Mouse (Mus musculus): ENCODE data around the gene Egfl8.

The Egfl8 gene

DNA sequence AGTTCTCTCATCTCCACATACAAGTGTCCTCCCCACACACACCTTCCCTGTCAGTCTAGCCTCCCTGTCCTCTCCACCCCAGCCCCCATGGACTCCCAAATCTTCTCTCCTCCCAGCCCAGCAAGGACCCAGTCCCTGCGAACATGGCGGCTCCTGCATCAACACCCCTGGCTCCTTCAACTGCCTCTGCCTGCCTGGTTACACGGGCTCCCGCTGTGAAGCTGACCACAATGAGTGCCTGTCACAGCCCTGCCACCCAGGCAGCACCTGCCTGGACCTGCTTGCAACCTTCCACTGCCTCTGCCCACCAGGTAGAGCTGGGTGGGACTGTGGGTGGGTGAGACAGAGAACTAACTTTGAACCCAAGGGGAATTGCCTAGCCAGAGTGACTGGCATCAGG lies 45.9 kb downstream of the Egfl8 start:
- DNase-seq: no peak

DNA sequence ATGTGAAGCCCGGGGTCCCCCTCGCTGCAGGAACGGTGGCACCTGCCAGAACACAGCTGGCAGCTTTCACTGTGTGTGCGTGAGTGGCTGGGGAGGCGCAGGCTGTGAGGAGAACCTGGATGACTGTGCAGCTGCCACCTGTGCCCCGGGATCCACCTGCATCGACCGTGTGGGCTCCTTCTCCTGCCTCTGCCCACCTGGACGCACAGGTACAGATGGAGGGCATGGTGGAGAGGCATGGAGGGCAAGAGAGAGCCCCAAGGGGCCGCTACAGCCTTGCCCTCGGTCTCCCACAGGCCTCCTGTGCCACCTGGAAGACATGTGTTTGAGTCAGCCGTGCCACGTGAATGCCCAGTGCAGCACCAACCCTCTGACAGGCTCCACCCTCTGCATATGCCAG lies 47.4 kb downstream of the Egfl8 start:
- no peak for DNase-seq

DNA sequence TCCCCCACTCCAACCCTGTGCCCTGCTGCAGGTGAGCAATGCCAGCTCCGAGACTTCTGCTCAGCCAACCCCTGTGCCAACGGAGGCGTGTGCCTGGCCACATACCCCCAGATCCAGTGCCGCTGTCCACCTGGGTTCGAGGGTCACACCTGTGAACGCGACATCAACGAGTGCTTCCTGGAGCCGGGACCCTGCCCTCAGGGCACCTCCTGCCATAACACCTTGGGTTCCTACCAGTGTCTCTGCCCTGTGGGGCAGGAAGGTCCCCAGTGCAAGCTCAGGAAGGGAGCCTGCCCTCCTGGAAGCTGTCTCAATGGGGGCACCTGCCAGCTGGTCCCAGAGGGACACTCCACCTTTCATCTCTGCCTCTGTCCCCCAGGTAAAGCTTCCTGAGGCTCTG lies 48.5 kb downstream of the Egfl8 start:
- no peak for DNase-seq

DNA sequence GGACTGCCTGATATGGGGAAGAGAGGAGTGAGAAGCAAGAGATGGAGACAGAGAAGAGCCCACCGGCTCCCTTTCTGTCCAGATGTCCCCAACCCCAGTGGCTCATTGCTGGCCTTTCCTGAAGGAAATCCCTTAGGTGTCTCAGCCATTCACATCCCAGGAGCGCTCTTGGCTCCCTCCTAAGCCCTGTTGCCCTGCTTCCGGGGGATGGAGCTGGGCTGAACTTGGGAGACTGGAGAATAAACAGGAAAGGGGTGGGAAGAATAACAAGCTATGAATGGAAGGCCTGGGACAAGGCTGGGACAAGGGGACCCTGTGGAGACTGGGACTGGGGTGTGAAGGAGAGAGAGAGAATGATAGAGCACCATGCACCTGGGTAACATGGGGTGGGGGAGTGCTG lies 51.0 kb downstream of the Egfl8 start:
- DNase-seq: peak; percentile 81

DNA sequence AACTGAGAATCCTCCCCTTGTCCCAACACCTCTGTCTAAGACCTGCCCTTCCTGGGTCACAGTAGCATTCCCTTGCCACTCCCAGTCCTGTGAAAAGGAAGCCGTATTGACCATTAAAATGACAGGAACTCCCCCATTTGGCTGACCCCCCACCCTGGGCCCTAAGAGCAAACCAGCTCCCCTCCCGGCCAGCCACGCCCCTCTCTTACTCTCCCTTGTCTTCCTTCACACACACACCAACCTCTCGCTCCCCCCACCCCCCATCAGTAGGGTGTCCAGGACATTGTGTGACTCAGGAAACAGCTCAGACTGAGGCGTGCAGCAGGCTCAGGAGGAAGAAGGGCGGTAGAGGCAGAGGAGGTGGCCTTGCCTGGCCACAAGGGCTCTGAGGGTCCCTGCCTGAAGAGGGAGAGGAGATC lies 51.8 kb downstream of the Egfl8 start, which contains the start of gene Notch4:
TSS of gene Notch4 (plus strand) at position 266 of the 419 bp plus-strand sequence.
- DNase-seq: peak; percentile 88

DNA sequence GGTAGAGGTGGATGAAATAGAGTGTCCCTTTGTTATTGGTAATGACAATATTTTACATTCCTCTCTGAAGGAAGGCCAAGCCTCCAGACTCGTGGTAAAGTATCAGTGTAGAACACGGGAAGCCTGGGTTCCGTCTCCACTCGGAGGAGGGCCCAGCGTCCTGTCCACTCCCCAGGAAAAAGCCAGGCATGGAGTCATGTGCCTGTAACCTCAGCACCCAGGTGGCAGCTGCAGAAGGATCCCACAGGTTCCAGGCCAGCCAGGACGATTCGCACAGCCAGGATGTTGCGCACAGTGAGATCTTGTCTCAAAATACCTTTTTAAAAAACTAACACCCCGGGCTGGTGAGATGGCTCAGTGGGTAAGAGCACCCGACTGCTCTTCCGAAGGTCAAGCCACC lies 52.4 kb downstream of the Egfl8 start:
- no peak for DNase-seq

Measured in lung, postnatal 36 days (tissue).